Mouse (Mus musculus): ENCODE measurements around the gene Mllt6. TPM values are rescaled to one million over a fixed set of nuclear protein-coding genes. Genes with fewer than 3 reads are reported as not detected.

Mllt6 gene
- polyA plus RNA-seq, 1 experiment: 68.4 TPM

DNA sequence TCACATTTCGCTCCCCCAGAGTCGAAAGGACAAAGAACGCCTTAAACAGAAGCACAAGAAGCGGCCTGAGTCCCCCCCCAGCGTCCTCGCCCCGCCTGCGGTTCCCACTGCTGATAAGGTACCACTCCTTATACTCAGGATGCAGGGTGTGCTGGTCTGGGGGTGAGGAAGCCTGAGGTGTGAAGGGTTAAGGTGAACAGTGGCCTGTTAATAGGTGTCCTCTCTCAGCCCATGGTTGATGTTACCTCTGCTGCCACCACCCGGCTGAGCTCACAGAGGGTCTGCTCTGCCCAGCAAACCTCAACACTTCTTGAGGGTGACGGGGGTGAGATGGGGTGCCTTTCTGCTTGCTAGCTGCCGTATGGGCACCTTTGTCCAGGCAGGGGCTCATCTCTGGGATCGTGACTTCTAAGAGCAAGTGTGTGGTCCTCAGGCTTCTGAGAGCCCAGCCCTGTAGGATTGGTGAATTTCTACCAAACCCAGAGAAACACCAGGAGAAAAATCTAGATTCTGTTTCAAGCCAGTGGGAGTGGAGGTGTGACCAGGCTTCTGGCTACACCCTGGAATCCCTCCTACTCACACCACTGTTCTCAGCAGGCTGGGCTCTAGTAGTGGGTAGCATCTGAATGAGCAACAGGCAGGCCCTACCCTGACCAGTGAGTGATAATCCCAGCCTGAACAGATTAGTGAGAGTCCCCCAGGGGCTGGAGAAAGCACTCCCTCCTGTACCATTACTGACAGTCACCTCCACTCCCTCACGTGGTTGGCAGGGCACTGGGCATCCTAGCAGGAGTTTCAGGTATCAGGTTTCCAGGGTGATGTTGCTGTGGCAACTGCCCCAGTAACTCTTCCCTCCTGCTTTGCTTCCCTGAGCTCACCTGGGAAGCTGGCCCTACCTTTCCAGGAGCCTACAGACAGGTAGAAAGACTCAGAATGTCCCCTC lies 7.3 kb downstream of the Mllt6 start:
- H3K4me3 ChIP-seq (replicated peaks; ENCODE audit: insufficient read depth, low read depth, low read length): no peak overlapping the region
- H3K27me3 ChIP-seq (ENCODE audit: control insufficient read depth, insufficient read depth, low read length): no peaks in the 10 kb centered on the region
- 61% methylated on average over 13 of the region's 13 CpGs for WGBS
- peaks cover 29% of the 10 kb centered on the region for H3K4me1 ChIP-seq (ENCODE audit: control insufficient read depth, insufficient read depth, low read length)
- no peak overlapping the region for H3K27ac ChIP-seq (ENCODE audit: insufficient read depth, low read length)
- TF ChIP-seq POLR2A (IDR thresholded peaks at IDR 0.05; ENCODE audit: borderline replicate concordance, insufficient read depth, low read length): no peak
- 0 out of 2 replicates have a peak, but pooled peaks have one; percentile 15 for TF ChIP-seq CTCF (IDR thresholded peaks at IDR 0.05; ENCODE audit: borderline replicate concordance, insufficient read depth, low read depth, low read length)
- no peak for DNase-seq

DNA sequence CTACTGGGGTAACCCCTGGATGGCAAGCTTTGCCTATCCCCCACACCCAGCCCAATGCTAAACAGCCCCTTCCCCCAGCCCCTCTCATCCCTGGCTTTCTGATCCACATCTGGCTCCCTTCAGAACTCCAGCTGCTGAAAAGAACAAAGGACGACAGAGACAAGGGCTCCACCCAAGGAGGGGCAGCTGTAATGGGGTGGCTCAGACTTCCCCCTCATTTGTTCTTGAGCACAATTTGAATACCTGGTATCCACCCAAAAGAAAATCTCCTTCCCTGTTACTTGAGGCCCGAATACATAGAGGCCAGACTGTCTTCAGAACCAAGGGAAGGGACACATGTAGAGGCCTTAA lies 7.9 kb downstream of the Mllt6 start:
- Histone ChIP-seq H3K27ac (ENCODE audit: insufficient read depth, low read length) (no peak overlapping the region), H3K4me1 (ENCODE audit: control insufficient read depth, insufficient read depth, low read length) (peaks cover 29% of the 10 kb centered on the region), H3K27me3 (ENCODE audit: control insufficient read depth, insufficient read depth, low read length) (no peaks in the 10 kb centered on the region), H3K4me3 (replicated peaks; ENCODE audit: insufficient read depth, low read depth, low read length) (no peak overlapping the region)
- TF ChIP-seq CTCF (IDR thresholded peaks at IDR 0.05; ENCODE audit: borderline replicate concordance, insufficient read depth, low read depth, low read length): no peak
- TF ChIP-seq POLR2A (IDR thresholded peaks at IDR 0.05; ENCODE audit: borderline replicate concordance, insufficient read depth, low read length): no peak
- WGBS: 52% methylated on average over 2 of the region's 2 CpGs
- DNase-seq: no peak

DNA sequence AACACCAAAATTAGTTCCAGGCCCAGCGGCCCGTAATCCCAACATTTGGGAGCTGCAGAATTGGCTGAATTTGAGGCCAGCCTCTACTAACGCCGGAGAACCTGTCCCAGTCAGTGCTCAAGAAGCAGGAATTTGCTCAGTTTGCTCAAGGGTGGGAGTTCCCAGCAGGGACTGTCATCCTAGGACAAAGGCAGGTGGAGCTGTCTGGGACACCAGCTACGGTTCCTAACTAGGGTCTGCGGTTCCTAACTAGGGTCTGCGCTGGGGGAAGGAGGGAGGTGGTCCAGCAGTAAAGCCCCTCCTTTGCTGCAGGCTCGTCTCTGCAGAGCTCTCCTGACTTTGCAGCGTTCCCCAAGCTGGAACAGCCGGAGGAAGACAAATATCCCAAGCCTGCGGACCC lies 9.9 kb downstream of the Mllt6 start:
- H3K27me3 ChIP-seq (ENCODE audit: control insufficient read depth, insufficient read depth, low read length): no peaks in the 10 kb centered on the region
- DNase-seq: no peak
- H3K4me1 ChIP-seq (ENCODE audit: control insufficient read depth, insufficient read depth, low read length): peaks cover 22% of the 10 kb centered on the region
- no peak overlapping the region for H3K4me3 ChIP-seq (replicated peaks; ENCODE audit: insufficient read depth, low read depth, low read length)
- TF ChIP-seq POLR2A (IDR thresholded peaks at IDR 0.05; ENCODE audit: borderline replicate concordance, insufficient read depth, low read length) (no peak), CTCF (IDR thresholded peaks at IDR 0.05; ENCODE audit: borderline replicate concordance, insufficient read depth, low read depth, low read length) (no peak)
- no peak overlapping the region for H3K27ac ChIP-seq (ENCODE audit: insufficient read depth, low read length)
- WGBS: 84% methylated on average over 11 of the region's 11 CpGs

DNA sequence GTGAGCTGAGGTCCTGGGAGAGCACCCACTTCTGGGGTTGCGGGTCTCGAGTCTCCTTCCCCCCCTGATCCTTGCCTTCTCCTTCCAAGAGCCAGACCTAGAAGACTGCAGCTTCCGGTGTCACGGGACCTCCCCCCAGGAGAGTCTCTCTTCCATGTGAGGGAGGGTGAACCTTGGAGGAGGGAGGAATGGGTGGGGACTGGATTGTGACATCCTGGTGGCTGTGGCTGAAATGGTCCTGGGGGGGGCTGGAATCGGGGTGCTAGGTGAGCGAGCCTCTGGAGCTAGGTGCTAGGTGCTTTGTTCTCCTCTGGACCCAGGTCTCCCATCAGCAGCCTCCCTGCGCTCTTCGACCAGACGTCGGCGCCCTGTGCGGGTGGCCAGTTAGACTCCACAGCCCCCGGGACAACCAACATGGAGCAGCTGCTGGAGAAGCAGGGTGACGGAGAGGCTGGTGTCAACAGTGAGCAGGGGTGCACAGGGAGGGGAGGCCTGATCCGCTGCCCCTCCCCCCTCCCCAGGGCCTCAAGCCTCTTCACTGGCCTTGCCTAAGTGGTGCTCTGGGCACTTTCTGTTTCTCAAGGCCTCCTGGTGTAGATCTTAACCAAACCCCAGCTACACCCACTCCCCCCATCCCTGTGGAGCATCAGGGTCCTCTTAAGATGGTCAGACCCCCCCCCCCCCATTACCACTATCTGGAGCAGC lies 13.0 kb downstream of the Mllt6 start:
- TF ChIP-seq CTCF (IDR thresholded peaks at IDR 0.05; ENCODE audit: borderline replicate concordance, insufficient read depth, low read depth, low read length): no peak
- WGBS: 86% methylated on average over 15 of the region's 15 CpGs
- H3K27me3 ChIP-seq (ENCODE audit: control insufficient read depth, insufficient read depth, low read length): no peaks in the 10 kb centered on the region
- no peaks in the 10 kb centered on the region for H3K4me1 ChIP-seq (ENCODE audit: control insufficient read depth, insufficient read depth, low read length)
- DNase-seq: no peak
- H3K4me3 ChIP-seq (replicated peaks; ENCODE audit: insufficient read depth, low read depth, low read length): no peak overlapping the region
- no peak overlapping the region for H3K27ac ChIP-seq (ENCODE audit: insufficient read depth, low read length)

DNA sequence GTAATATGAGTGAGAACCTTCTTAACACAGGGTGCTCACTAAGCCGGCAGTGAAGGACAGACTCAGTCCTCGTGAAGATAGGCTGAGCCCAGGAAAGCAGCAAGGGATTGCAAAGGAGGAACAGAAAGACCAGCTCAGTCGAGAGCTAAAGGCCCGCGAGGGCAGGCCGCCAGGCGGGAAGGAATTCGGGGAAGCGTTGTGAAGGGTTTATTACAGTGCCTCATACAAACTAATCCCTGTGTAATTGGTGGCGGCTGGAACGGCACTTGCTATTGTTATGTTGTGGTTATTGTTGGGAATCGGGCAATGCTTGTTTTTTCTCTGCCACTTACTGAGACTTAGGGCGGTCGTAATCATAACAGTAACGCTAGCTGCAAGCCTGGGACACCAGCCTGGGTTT lies 14.2 kb downstream of the Mllt6 start:
- no peak for DNase-seq
- no peaks in the 10 kb centered on the region for H3K27me3 ChIP-seq (ENCODE audit: control insufficient read depth, insufficient read depth, low read length)
- 59% methylated on average over 15 of the region's 15 CpGs for WGBS
- no peaks in the 10 kb centered on the region for H3K4me1 ChIP-seq (ENCODE audit: control insufficient read depth, insufficient read depth, low read length)
- TF ChIP-seq POLR2A (IDR thresholded peaks at IDR 0.05; ENCODE audit: borderline replicate concordance, insufficient read depth, low read length) (no peak), CTCF (IDR thresholded peaks at IDR 0.05; ENCODE audit: borderline replicate concordance, insufficient read depth, low read depth, low read length) (no peak)
- H3K4me3 ChIP-seq (replicated peaks; ENCODE audit: insufficient read depth, low read depth, low read length): no peak overlapping the region
- H3K27ac ChIP-seq (ENCODE audit: insufficient read depth, low read length): no peak overlapping the region

DNA sequence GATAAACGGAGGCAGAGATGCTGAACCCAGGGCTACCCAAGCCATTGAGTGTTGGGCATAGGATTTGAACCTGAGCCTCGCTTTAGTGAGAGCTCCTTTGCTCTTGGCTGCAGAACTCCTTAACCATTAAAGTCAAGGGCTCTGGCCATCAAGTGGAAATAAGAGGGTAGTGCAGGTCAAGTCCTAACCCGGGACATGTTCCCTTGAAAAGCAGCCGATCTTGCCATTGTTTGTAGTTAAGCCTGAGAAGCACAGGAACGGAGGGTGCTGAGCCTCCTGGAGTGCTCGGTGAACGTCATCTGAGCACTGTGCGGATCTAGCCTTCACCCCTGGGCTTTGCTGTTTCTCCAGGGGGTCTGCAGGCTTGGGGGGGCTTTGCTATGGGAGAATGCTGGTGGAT lies 14.6 kb downstream of the Mllt6 start:
- H3K27me3 ChIP-seq (ENCODE audit: control insufficient read depth, insufficient read depth, low read length): no peaks in the 10 kb centered on the region
- DNase-seq: no peak
- WGBS: 74% methylated on average over 8 of the region's 8 CpGs
- H3K4me3 ChIP-seq (replicated peaks; ENCODE audit: insufficient read depth, low read depth, low read length): no peak overlapping the region
- TF ChIP-seq POLR2A (IDR thresholded peaks at IDR 0.05; ENCODE audit: borderline replicate concordance, insufficient read depth, low read length): no peak
- TF ChIP-seq CTCF (IDR thresholded peaks at IDR 0.05; ENCODE audit: borderline replicate concordance, insufficient read depth, low read depth, low read length): no peak
- H3K27ac ChIP-seq (ENCODE audit: insufficient read depth, low read length): no peak overlapping the region
- H3K4me1 ChIP-seq (ENCODE audit: control insufficient read depth, insufficient read depth, low read length): no peaks in the 10 kb centered on the region

DNA sequence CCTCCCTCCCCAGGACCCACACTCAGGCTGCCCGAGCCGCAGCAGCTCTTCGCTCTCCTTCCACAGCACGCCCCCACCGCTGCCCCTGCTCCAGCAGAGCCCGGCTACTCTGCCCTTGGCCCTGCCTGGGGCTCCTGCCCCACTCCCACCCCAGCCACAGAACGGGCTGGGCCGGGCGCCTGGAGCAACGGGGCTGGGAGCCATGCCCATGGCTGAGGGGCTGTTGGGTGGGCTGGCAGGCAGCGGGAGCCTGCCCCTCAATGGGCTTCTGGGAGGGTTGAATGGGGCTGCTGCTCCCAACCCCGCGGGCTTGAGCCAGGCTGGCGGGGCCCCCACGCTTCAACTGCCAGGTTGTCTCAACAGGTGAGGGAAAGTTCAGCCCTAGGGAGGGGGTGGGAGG lies 15.1 kb downstream of the Mllt6 start:
- Histone ChIP-seq H3K4me3 (replicated peaks; ENCODE audit: insufficient read depth, low read depth, low read length) (no peak overlapping the region), H3K4me1 (ENCODE audit: control insufficient read depth, insufficient read depth, low read length) (no peaks in the 10 kb centered on the region), H3K27ac (ENCODE audit: insufficient read depth, low read length) (no peak overlapping the region), H3K27me3 (ENCODE audit: control insufficient read depth, insufficient read depth, low read length) (no peaks in the 10 kb centered on the region)
- DNase-seq: no peak
- WGBS: 57% methylated on average over 13 of the region's 15 CpGs
- no peak for TF ChIP-seq POLR2A (IDR thresholded peaks at IDR 0.05; ENCODE audit: borderline replicate concordance, insufficient read depth, low read length)

DNA sequence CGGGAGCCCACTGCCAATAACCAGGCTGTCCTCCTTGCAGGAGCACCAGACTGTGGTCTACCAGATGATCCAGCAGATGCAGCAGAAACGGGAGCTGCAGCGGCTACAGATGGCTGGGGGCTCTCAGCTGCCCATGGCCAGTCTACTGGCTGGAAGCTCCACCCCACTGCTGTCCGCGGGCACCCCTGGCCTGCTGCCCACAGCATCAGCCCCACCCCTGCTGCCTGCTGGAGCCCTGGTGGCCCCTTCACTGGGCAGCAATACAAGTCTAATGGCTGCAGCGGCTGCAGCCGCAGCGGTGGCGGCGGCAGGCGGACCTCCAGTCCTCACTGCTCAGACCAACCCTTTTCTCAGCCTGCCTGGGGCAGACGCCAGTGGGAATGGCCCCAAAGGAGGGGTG lies 17.2 kb downstream of the Mllt6 start:
- Histone ChIP-seq H3K27ac (ENCODE audit: insufficient read depth, low read length) (no peak overlapping the region), H3K27me3 (ENCODE audit: control insufficient read depth, insufficient read depth, low read length) (no peaks in the 10 kb centered on the region), H3K4me3 (replicated peaks; ENCODE audit: insufficient read depth, low read depth, low read length) (no peak overlapping the region), H3K4me1 (ENCODE audit: control insufficient read depth, insufficient read depth, low read length) (peaks cover 8% of the 10 kb centered on the region)
- WGBS: 39% methylated on average over 12 of the region's 12 CpGs
- TF ChIP-seq CTCF (IDR thresholded peaks at IDR 0.05; ENCODE audit: borderline replicate concordance, insufficient read depth, low read depth, low read length): no peak
- no peak for TF ChIP-seq POLR2A (IDR thresholded peaks at IDR 0.05; ENCODE audit: borderline replicate concordance, insufficient read depth, low read length)
- DNase-seq: no peak

All from cerebellum, adult 2 months (tissue).